Mouse (Mus musculus) lung, adult 2 months (tissue): ENCODE results near the gene Cntln.

ENCODE experiments used
- CTCF ChIP-seq: fragments of 200-500 bp; IDR thresholded peaks from 2 replicates; pipeline ENCODE4 v1.5.1; 2011; ENCODE audit warnings: mild to moderate bottlenecking, low read length, control low read depth; ENCODE audit not compliant: insufficient read depth
- POLR2A ChIP-seq: fragments of 200-500 bp; IDR thresholded peaks from 2 replicates; pipeline ENCODE4 v1.6.1; 2011; ENCODE audit warnings: low read depth, mild to moderate bottlenecking, control low read depth, low read length, borderline replicate concordance; ENCODE audit errors: extremely low read depth

GRCm38 (mm10) chr4:85005581-85005980, 121.5 kb downstream of the Cntln start:
- TF ChIP-seq POLR2A (no peak), CTCF (no peak)
